Mouse (Mus musculus) embryonic fibroblast, embryonic 13.5 days (primary cell): ENCODE measurements around the gene Ndufaf7.

ENCODE experiments used
- CTCF ChIP-seq: IDR thresholded peaks from 2 replicates; pipeline ENCODE4 v1.5.1; 2011; ENCODE audit warnings: mild to moderate bottlenecking, control low read depth, low read length, moderate library complexity, borderline replicate concordance; ENCODE audit not compliant: insufficient read depth
- POLR2A ChIP-seq: IDR thresholded peaks from 2 replicates; pipeline ENCODE4 v1.6.1; 2011; ENCODE audit warnings: low read depth, mild to moderate bottlenecking, control low read depth, low read length, moderate library complexity

GRCm38 (mm10) chr17:78906892-78907291, 30.0 kb upstream of the Ndufaf7 start, which contains the start of gene Sult6b1:
- no peak for TF ChIP-seq CTCF
- TF ChIP-seq POLR2A, result no peak
